Mouse (Mus musculus) liver, postnatal 0 days (tissue): ENCODE results near the gene Satb2. TPM values are rescaled to one million over a fixed set of nuclear protein-coding genes. Genes with fewer than 3 reads are reported as not detected.

ENCODE experiments used
- ATAC-seq: fragments of 200-750 bp; cut with Nextera tagmentation; 2 replicates; pipeline ENCODE4 v1.8.0; 2017; ENCODE audit warnings: mild to moderate bottlenecking, moderate library complexity
- DNase-seq: peaks from one replicate; pipeline ENCODE4 v3.0.0-alpha.2; 2016
- H3K27ac ChIP-seq: fragments of 300-500 bp; sonication (generic); 2 replicates; pipeline ENCODE4 v1.5.1; 2014; ENCODE audit warnings: antibody characterized with exemption, moderate library complexity, mild to moderate bottlenecking, low read depth
- H3K27me3 ChIP-seq: fragments of 300-500 bp; sonication (generic); 2 replicates; pipeline ENCODE4 v1.6.1; 2014; ENCODE audit warnings: low read length, control low read depth, mixed read lengths; ENCODE audit not compliant: insufficient read depth
- H3K36me3 ChIP-seq: fragments of 300-500 bp; sonication (generic); replicated peaks from 2 replicates; pipeline ENCODE4 v1.6.1; 2014; ENCODE audit warnings: mild to moderate bottlenecking, control low read depth, low read length, moderate library complexity, mixed read lengths; ENCODE audit not compliant: insufficient read depth
- H3K4me1 ChIP-seq: fragments of 300-500 bp; sonication (generic); 2 replicates; pipeline ENCODE4 v1.6.1; 2014; ENCODE audit warnings: antibody characterized with exemption, mild to moderate bottlenecking, control low read depth; ENCODE audit not compliant: insufficient read depth
- H3K4me2 ChIP-seq: fragments of 300-500 bp; sonication (generic); 2 replicates; pipeline ENCODE4 v1.6.1; 2014; ENCODE audit warnings: low read depth, mild to moderate bottlenecking, low read length, moderate library complexity, mixed read lengths
- H3K4me3 ChIP-seq: fragments of 300-500 bp; sonication (generic); 2 replicates; pipeline ENCODE4 v1.5.1; 2014; ENCODE audit warnings: low read depth, low read length
- H3K9ac ChIP-seq: fragments of 300-500 bp; sonication (generic); replicated peaks from 2 replicates; pipeline ENCODE4 v1.6.1; 2014; ENCODE audit warnings: mild to moderate bottlenecking, moderate library complexity
- H3K9me3 ChIP-seq: fragments of 300-500 bp; sonication (generic); 2 replicates; pipeline ENCODE4 v1.6.1; 2016; ENCODE audit warnings: mild to moderate bottlenecking, control low read depth, low read length, mixed read lengths
- CTCF ChIP-seq: sonication (generic); IDR thresholded peaks from 2 replicates; pipeline ENCODE4 v1.5.1; 2016; ENCODE audit warnings: antibody characterized with exemption, low read depth
- EP300 ChIP-seq: IDR thresholded peaks from 2 replicates; pipeline ENCODE4 v1.6.1; 2016; ENCODE audit warnings: antibody characterized with exemption, low read depth, mild to moderate bottlenecking
- WGBS: fragments of 180-500 bp; shearing (Covaris S2); extraction: QIAGEN DNeasy Blood & Tissue Kit; methylation state at CpG from one replicate; pipeline ENCODE4 v1.1.7; 2014; ENCODE audit not compliant: insufficient replicate concordance; 5-methylcytosine and 5-hydroxymethylcytosine counted together
- polyA plus RNA-seq: library from polyadenylated mRNA; unstranded; fragments of >200 nt; fragmentation: Nextera tagmentation; extraction: Ambion mirVana; gene quantifications from 2 replicates; pipeline ENCODE4 v1.2.1, GENCODE M21; 2015

Satb2 gene
- polyA plus RNA-seq, 1 experiment from 2014 or later, result 0.11 TPM

- Histone ChIP-seq H3K9me3 (no peaks in the 10 kb centered on the region), H3K4me1 (no peaks in the 10 kb centered on the region), H3K27me3 (no peaks in the 10 kb centered on the region), H3K9ac (no peak overlapping the region), H3K36me3 (no peaks in the 10 kb centered on the region), H3K4me2 (no peak overlapping the region), H3K27ac (no peak overlapping the region), H3K4me3 (no peak overlapping the region)
- no peak for TF ChIP-seq CTCF
- no peak for TF ChIP-seq EP300
- no peak for ATAC-seq
- WGBS, result 71% methylated on average over 5 of the region's 5 CpGs
- no peak for DNase-seq
These were observed 19.5 kb downstream of the Satb2 start for GRCm38 (mm10) chr1:56958996-56959395.

- Histone ChIP-seq H3K4me2 (no peak overlapping the region), H3K4me3 (no peak overlapping the region), H3K9ac (no peak overlapping the region), H3K27ac (no peak overlapping the region), H3K9me3 (no peaks in the 10 kb centered on the region), H3K4me1 (no peaks in the 10 kb centered on the region), H3K36me3 (no peaks in the 10 kb centered on the region), H3K27me3 (no peaks in the 10 kb centered on the region)
- 82% methylated on average over 7 of the region's 7 CpGs for WGBS
- ATAC-seq (no peak), DNase-seq (no peak)
- TF ChIP-seq CTCF (no peak), EP300 (no peak)
These were observed 20.5 kb downstream of the Satb2 start for GRCm38 (mm10) chr1:56957942-56958341.

GRCm38 (mm10) chr1:56956811-56957210, 21.6 kb downstream of the Satb2 start:
- TF ChIP-seq EP300 (no peak), CTCF (no peak)
- ATAC-seq, result no peak
- H3K4me3 ChIP-seq, result no peak overlapping the region
- no peaks in the 10 kb centered on the region for H3K4me1 ChIP-seq
- H3K4me2 ChIP-seq, result no peak overlapping the region
- H3K27ac ChIP-seq, result no peak overlapping the region
- no peaks in the 10 kb centered on the region for H3K36me3 ChIP-seq
- H3K9me3 ChIP-seq, result no peaks in the 10 kb centered on the region
- no peak overlapping the region for H3K9ac ChIP-seq
- DNase-seq, result no peak
- no peaks in the 10 kb centered on the region for H3K27me3 ChIP-seq
- 82% methylated on average over 2 of the region's 2 CpGs for WGBS

GRCm38 (mm10) chr1:56955739-56956085, 22.7 kb downstream of the Satb2 start:
- ATAC-seq (no peak), DNase-seq (no peak)
- Histone ChIP-seq H3K4me2 (no peak overlapping the region), H3K4me1 (no peaks in the 10 kb centered on the region), H3K27me3 (no peaks in the 10 kb centered on the region), H3K27ac (no peak overlapping the region), H3K4me3 (no peak overlapping the region), H3K9ac (no peak overlapping the region), H3K9me3 (no peaks in the 10 kb centered on the region), H3K36me3 (no peaks in the 10 kb centered on the region)
- 58% methylated on average over 12 of the region's 12 CpGs for WGBS
- TF ChIP-seq EP300 (no peak), CTCF (no peak)

- DNase-seq, result no peak
These were observed 23.3 kb downstream of the Satb2 start for GRCm38 (mm10) chr1:56955055-56955738.

GRCm38 (mm10) chr1:56953538-56953937, 24.9 kb downstream of the Satb2 start:
- TF ChIP-seq EP300, result no peak
- no peak for TF ChIP-seq CTCF
- Histone ChIP-seq H3K4me2 (no peak overlapping the region), H3K9me3 (no peaks in the 10 kb centered on the region), H3K4me1 (no peaks in the 10 kb centered on the region), H3K4me3 (no peak overlapping the region), H3K36me3 (no peaks in the 10 kb centered on the region), H3K27me3 (no peaks in the 10 kb centered on the region), H3K9ac (no peak overlapping the region), H3K27ac (no peak overlapping the region)
- no peak for ATAC-seq
- DNase-seq, result no peak
- WGBS, result 66% methylated on average over 2 of the region's 2 CpGs

More at GRCm38 (mm10) chr1:56955055-56955738, 23.3 kb downstream of the Satb2 start:
- WGBS, result 44% methylated on average over 14 of the region's 14 CpGs
- H3K9me3 ChIP-seq, result no peaks in the 10 kb centered on the region
- H3K27me3 ChIP-seq, result no peaks in the 10 kb centered on the region
- H3K27ac ChIP-seq, result no peak overlapping the region
- H3K4me2 ChIP-seq, result no peak overlapping the region
- no peak overlapping the region for H3K4me3 ChIP-seq
- no peak for ATAC-seq
- no peaks in the 10 kb centered on the region for H3K36me3 ChIP-seq
- H3K9ac ChIP-seq, result no peak overlapping the region
- no peaks in the 10 kb centered on the region for H3K4me1 ChIP-seq
- TF ChIP-seq CTCF (no peak), EP300 (no peak)
